Mouse (Mus musculus) cerebellum, adult 2 months (tissue): ENCODE results near the gene Zdhhc15. TPM values are rescaled to one million over a fixed set of nuclear protein-coding genes. Genes with fewer than 3 reads are reported as not detected.

Experiments used
- DNase-seq, 2 experiments: peaks; one replicate each; pipeline ENCODE4 v3.0.0; 2021
- H3K27ac ChIP-seq: fragments of 200-500 bp; 2 replicates; pipeline ENCODE4 v1.5.1; 2012; ENCODE audit warnings: low read length, control low read depth, inconsistent platforms; ENCODE audit not compliant: insufficient read depth
- H3K27me3 ChIP-seq: fragments of 200-500 bp; 2 replicates; pipeline ENCODE4 v1.6.1; 2012; ENCODE audit warnings: inconsistent platforms, mild to moderate bottlenecking, low read length, moderate library complexity; ENCODE audit not compliant: control insufficient read depth, insufficient read depth
- H3K4me1 ChIP-seq: fragments of 200-500 bp; 2 replicates; pipeline ENCODE4 v1.6.1; 2011; ENCODE audit warnings: low read length; ENCODE audit not compliant: control insufficient read depth, insufficient read depth
- H3K4me3 ChIP-seq: fragments of 200-500 bp; replicated peaks from 2 replicates; pipeline ENCODE3; 2011; ENCODE audit warnings: mild to moderate bottlenecking, low read depth, low read length, control low read depth; ENCODE audit not compliant: insufficient read depth
- CTCF ChIP-seq: fragments of 200-500 bp; IDR thresholded peaks from 2 replicates; pipeline ENCODE4 v1.5.1; 2011; ENCODE audit warnings: low read depth, mild to moderate bottlenecking, control low read depth, low read length, moderate library complexity, borderline replicate concordance; ENCODE audit not compliant: insufficient read depth
- POLR2A ChIP-seq: fragments of 200-500 bp; IDR thresholded peaks from 2 replicates; pipeline ENCODE4 v1.6.1; 2011; ENCODE audit warnings: low read length, control low read depth, borderline replicate concordance; ENCODE audit not compliant: insufficient read depth
- WGBS: fragments of 180-500 bp; shearing (Covaris S2); methylation state at CpG from one replicate; pipeline ENCODE4 v1.1.7; 2018; 5-methylcytosine and 5-hydroxymethylcytosine counted together
- polyA plus RNA-seq: library from polyadenylated mRNA; depleted of rRNA; stranded (reverse); fragments of >200 nt; gene quantifications from 2 replicates; pipeline ENCODE4 v1.2.3, GENCODE M21; 2012

Gene Zdhhc15
- polyA plus RNA-seq, 1 experiment = 1.6 TPM

DNA sequence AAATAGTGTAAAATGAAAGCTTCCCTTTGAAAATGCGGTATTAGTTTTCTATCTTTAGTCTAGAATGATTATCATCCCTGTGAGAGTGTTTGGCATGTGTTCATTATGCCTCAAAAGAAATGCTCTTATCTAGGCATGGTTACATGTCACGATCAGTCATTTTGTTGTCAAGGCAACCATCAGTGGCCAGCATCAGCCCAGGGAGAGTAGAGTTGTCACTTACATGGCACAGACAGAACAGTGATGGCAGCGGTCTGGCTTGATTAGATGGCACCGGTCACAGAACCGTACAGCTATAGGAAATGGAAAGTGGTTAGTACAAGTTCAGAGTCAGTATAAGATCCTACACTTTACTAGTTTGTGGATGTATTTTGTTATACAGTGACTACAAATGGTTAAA, 96.9 kb downstream of the Zdhhc15 start:
- TF ChIP-seq CTCF (no peak), POLR2A (no peak)
- Histone ChIP-seq H3K4me3 (no peak overlapping the region), H3K27ac (no peak overlapping the region), H3K27me3 (no peaks in the 10 kb centered on the region), H3K4me1 (no peaks in the 10 kb centered on the region)
- 66% methylated on average over 5 of the region's 5 CpGs for WGBS
- no peak for DNase-seq

DNA sequence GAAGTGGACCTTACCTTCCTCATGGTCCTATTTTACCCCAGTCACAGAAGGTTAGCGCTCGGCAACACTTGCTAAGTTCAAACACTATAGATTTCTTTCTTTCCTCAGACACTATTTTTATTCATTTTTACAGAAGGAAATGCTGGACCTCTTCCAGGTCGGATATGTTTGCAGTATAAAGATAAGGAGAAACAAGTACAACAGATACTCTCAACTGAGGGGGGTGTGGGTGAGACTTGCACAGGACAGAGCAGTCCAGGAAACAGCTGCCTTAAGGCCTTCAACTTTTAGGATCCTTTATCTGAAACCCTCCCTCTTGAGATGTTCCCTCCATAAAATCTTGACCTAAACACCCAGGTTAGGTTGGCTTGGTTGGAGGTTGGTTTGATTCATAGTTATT, 103.4 kb downstream of the Zdhhc15 start:
- TF ChIP-seq POLR2A (no peak), CTCF (no peak)
- DNase-seq = no peak
- 90% methylated on average over 3 of the region's 3 CpGs for WGBS
- Histone ChIP-seq H3K4me1 (no peaks in the 10 kb centered on the region), H3K27me3 (no peaks in the 10 kb centered on the region), H3K27ac (no peak overlapping the region), H3K4me3 (no peak overlapping the region)

DNA sequence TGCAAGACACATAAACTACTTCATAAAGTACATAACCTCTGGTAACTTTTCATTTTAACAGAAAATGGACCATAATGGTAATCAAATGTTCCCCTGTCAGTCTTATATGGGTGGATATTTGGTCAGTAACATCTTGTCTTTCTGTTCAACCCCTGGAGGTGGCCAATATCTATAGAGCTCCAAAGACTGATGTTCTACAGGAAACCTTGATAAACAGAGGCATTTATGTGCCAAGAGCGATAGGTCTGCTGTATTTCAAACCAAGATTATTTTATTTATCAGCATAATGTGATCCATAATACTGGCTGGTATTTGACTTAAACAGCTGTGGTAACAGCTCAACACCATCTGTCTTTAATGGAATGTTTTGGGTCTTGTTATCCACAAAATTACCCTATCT, 125.6 kb downstream of the Zdhhc15 start:
- 100% methylated on average over 1 of the region's 1 CpGs for WGBS
- DNase-seq = no peak
- Histone ChIP-seq H3K27me3 (no peaks in the 10 kb centered on the region), H3K27ac (no peak overlapping the region), H3K4me3 (no peak overlapping the region), H3K4me1 (no peaks in the 10 kb centered on the region)
- TF ChIP-seq POLR2A (no peak), CTCF (no peak)

DNA sequence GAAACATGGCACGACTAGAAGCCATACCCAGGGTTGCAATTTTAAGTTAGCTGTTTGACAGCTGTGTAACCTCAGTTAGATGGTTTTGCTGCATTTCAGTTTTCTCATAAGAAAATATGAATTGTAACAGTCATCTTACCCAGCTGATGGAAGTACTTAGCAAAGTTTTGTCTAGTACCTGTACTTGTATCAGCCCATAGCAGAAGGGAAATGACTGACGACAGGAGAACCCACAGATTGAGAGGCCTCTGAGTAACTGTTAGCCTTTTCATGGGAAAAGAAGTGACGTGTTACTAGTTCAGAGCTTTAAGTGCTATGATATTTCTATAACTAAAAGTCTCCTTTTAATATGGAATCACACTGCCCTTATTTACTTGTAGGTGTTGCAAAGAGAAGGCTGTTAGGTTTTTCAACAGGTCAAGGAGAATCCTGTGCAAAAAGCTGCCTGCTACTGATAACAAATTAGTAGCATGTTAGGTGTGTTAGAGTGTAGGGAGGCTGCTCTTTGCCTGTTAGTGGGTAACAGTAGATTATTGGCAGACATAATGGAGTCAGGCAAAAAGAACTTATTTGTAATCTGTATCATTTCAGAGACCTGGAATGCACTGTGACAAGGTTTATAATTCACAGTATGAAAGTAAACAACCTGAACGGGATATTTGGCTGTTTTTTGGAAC, 126.8 kb downstream of the Zdhhc15 start:
- no peak for TF ChIP-seq CTCF
- no peak for TF ChIP-seq POLR2A
- no peak for DNase-seq
- Histone ChIP-seq H3K27ac (no peak overlapping the region), H3K4me1 (no peaks in the 10 kb centered on the region), H3K4me3 (no peak overlapping the region), H3K27me3 (no peaks in the 10 kb centered on the region)
- whole genome bisulfite sequencing = 68% methylated on average over 4 of the region's 4 CpGs

DNA sequence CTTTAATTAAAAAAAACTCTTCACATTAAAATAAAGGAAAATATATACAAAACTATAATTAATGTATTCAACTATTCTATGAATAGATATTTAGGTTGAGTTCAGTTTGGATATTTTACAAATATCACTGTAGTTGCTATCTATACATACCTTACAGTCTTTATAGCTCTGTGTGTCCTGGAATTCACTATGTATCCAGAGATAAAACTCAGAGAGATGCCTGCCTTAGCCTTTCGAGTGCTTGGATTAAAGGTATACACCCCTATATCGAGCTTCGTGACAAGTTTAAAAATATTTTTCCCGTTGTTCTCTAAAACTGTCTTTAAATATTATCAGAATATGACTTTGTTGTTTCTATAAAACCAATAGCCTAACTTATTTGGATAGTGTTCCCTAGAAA, 128.2 kb downstream of the Zdhhc15 start:
- no peak for DNase-seq
- TF ChIP-seq POLR2A (no peak), CTCF (no peak)
- Histone ChIP-seq H3K27me3 (no peaks in the 10 kb centered on the region), H3K4me1 (no peaks in the 10 kb centered on the region), H3K4me3 (no peak overlapping the region), H3K27ac (no peak overlapping the region)
- WGBS = 91% methylated on average over 4 of the region's 4 CpGs

DNA sequence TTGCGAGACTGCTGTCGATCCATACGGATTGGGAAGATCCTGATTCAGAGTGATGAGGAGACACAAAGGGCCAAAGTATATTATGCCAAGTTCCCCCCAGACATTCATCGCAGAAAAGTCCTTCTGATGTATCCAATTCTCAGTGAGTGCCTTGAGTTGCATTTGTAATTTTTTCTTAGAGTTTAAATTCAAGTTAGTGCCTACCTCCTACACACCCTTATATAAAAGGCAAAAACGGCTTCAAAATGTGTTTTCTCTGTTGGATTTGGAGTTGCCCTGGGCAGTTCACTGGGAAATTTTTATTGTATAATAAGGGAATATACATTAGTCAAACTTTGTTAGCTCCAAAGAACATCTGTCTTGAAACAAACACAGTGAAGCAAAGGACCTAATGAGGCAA, 169.1 kb downstream of the Zdhhc15 start:
- H3K27me3 ChIP-seq = no peaks in the 10 kb centered on the region
- TF ChIP-seq POLR2A (no peak), CTCF (no peak)
- H3K4me3 ChIP-seq = no peak overlapping the region
- WGBS = 82% methylated on average over 5 of the region's 5 CpGs
- no peak overlapping the region for H3K27ac ChIP-seq
- DNase-seq = no peak
- H3K4me1 ChIP-seq = no peaks in the 10 kb centered on the region

DNA sequence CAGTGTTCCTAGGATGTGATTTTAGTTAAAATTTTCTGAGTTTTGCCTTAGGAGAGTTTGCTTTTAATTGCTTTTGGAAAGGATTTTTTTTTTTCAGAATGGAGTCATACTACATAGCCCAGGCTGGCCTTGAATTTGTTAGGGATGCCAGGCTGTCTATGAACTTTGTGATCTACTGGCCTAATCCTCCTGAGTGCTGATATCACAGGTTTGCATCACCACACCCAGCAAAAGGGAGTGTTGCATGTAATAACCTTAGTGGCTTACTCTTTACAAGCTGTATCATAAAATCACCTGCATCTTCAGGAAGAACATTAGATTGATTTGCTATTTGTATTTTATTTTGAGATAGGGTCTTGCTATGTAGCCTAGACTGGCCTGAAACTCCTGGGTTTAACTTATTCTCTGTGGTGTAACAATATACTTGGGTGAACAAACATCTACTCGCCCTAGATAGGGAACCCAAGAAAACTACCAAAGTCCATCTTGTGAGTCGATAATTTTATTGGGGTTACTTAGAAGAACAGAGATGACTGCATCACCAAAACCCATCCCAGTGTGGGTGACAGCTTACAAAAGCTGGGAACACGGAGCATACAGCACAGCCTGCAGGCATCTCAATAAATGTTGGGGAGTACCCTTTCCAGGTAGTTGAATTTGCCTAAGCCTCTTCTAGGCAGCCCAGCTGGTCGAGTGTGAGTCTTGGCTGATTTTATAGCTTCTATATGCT, 181.1 kb downstream of the Zdhhc15 start:
- TF ChIP-seq POLR2A = no peak
- no peak for TF ChIP-seq CTCF
- 71% methylated on average over 4 of the region's 4 CpGs for WGBS
- H3K4me3 ChIP-seq = no peak overlapping the region
- no peak for DNase-seq
- H3K4me1 ChIP-seq = no peaks in the 10 kb centered on the region
- no peaks in the 10 kb centered on the region for H3K27me3 ChIP-seq
- no peak overlapping the region for H3K27ac ChIP-seq

DNA sequence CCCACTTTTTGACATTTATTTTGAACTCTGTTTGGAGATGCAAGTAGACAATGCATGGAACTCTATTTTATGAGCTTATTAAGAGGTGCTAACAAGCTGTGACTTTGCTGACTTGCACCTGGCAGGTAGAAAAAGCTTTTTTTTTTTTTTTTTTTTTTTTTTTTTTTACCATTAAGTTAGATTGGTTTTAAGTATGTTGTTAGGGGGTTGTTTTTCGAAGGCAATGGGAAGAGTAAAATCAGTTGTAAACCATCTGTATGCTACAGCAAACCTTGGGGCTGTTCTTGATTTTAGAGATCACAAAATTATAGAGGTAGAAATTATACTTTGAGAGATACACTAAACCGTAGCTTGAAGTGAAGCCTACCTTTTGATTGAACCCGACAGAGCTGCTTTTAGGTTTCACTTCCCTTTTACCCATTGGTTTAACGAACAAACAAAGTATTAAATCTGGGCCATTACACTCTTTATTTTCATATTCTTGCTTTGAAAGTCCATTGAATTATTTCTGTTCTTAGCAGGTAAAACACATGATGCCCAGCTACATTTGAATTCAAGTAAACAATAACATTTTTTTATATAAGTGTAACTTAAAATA, 181.9 kb downstream of the Zdhhc15 start:
- 90% methylated on average over 4 of the region's 4 CpGs for WGBS
- TF ChIP-seq CTCF = no peak
- TF ChIP-seq POLR2A = no peak

More for the DNA sequence above, 181.9 kb downstream of the Zdhhc15 start:
- DNase-seq = no peak
- Histone ChIP-seq H3K27me3 (no peaks in the 10 kb centered on the region), H3K4me3 (no peak overlapping the region), H3K27ac (no peak overlapping the region), H3K4me1 (no peaks in the 10 kb centered on the region)
